Mouse (Mus musculus) limb, embryonic 11.5 days (tissue): ENCODE measurements around the gene Eomes. TPM values are rescaled to one million over a fixed set of nuclear protein-coding genes. Genes with fewer than 3 reads are reported as not detected.

Experiments used
- ATAC-seq: fragments of 200-750 bp; cut with Nextera tagmentation; 2 replicates; pipeline ENCODE4 v1.8.0; 2017; ENCODE audit warnings: low read depth; ENCODE audit not compliant: insufficient number of reproducible peaks, low FRiP score, low TSS enrichment
- DNase-seq: peaks from one replicate; pipeline ENCODE4 v3.0.0-alpha.2; 2015; ENCODE audit warnings: low spot score
- H3K27ac ChIP-seq: fragments of 300-500 bp; sonication (generic); replicated peaks from 2 replicates; pipeline ENCODE4 v1.5.1; 2014; ENCODE audit warnings: low read depth, mild to moderate bottlenecking, low read length
- H3K27me3 ChIP-seq: fragments of 300-500 bp; sonication (generic); 2 replicates; pipeline ENCODE4 v1.6.1; 2014; ENCODE audit warnings: mild to moderate bottlenecking, low read length, mixed read lengths; ENCODE audit not compliant: control insufficient read depth, insufficient read depth
- H3K36me3 ChIP-seq: fragments of 300-500 bp; sonication (generic); 2 replicates; pipeline ENCODE4 v1.6.1; 2014; ENCODE audit warnings: mild to moderate bottlenecking, low read length, moderate library complexity, mixed read lengths; ENCODE audit not compliant: control insufficient read depth, insufficient read depth
- H3K4me1 ChIP-seq: fragments of 300-500 bp; sonication (generic); 2 replicates; pipeline ENCODE4 v1.6.1; 2014; ENCODE audit warnings: low read length, mixed read lengths; ENCODE audit not compliant: control insufficient read depth, insufficient read depth
- H3K4me2 ChIP-seq: fragments of 300-500 bp; sonication (generic); 2 replicates; pipeline ENCODE4 v1.6.1; 2014; ENCODE audit warnings: low read depth, mild to moderate bottlenecking, moderate library complexity; ENCODE audit not compliant: severe bottlenecking
- H3K4me3 ChIP-seq: fragments of 300-500 bp; sonication (generic); 2 replicates; pipeline ENCODE4 v1.5.1; 2014; ENCODE audit warnings: low read depth, low read length
- H3K9ac ChIP-seq: fragments of 300-500 bp; sonication (generic); 2 replicates; pipeline ENCODE4 v1.6.1; 2014; ENCODE audit warnings: mild to moderate bottlenecking, low read length
- H3K9me3 ChIP-seq: fragments of 300-500 bp; sonication (generic); 2 replicates; pipeline ENCODE4 v1.6.1; 2016; ENCODE audit warnings: low read length; ENCODE audit not compliant: control insufficient read depth
- WGBS: fragments of 180-500 bp; shearing (Covaris S2); extraction: QIAGEN DNeasy Blood & Tissue Kit; methylation state at CpG from one replicate; pipeline ENCODE4 v1.1.7; 2014; 5-methylcytosine and 5-hydroxymethylcytosine counted together
- polyA plus RNA-seq: library from polyadenylated mRNA; unstranded; fragments of >200 nt; fragmentation: Nextera tagmentation; extraction: Ambion mirVana; gene quantifications from 2 replicates; pipeline ENCODE4 v1.2.1, GENCODE M21; 2014

Gene Eomes
- polyA plus RNA-seq, 1 experiment from 2014 or later, result 1.1 TPM

- 84% methylated on average over 7 of the region's 7 CpGs for WGBS
- ATAC-seq, result no peak
- DNase-seq, result no peak
These were observed 54.6 kb downstream of the Eomes start for GRCm38 (mm10) chr9:118532516-118533205.

More at GRCm38 (mm10) chr9:118532516-118533205, 54.6 kb downstream of the Eomes start:
- Histone ChIP-seq H3K4me1 (no peaks in the 10 kb centered on the region), H3K9me3 (no peaks in the 10 kb centered on the region), H3K9ac (no peak overlapping the region), H3K4me3 (no peak overlapping the region), H3K27me3 (no peaks in the 10 kb centered on the region), H3K27ac (no peak overlapping the region), H3K36me3 (peaks cover 18% of the 10 kb centered on the region), H3K4me2 (no peak overlapping the region)

Other genes starting within 250 kb of the Eomes start
- gene Golga4, start 28.1 kb downstream of the Eomes start, polyA plus RNA-seq, result 49.5 and 60.1 TPM in 2 replicates
- 7.7 and 9.3 TPM in 2 replicates for gene Itga9, start 128.5 kb downstream of the Eomes start, polyA plus RNA-seq